Mouse (Mus musculus) bone marrow, adult 2 months (tissue): ENCODE measurements around the gene Aoc3.
"Not testable (repeated sequence)": the region's sequence is repeated elsewhere in the genome, so short reads cannot be mapped to it uniquely, and the experiment has no call there.

Experiments used
- CTCF ChIP-seq: fragments of 200-500 bp; IDR thresholded peaks from 2 replicates; pipeline ENCODE4 v1.5.1; 2011; ENCODE audit warnings: low read length, control low read depth; ENCODE audit not compliant: control insufficient read depth, insufficient read depth
- POLR2A ChIP-seq: fragments of 200-500 bp; IDR thresholded peaks from 2 replicates; pipeline ENCODE4 v1.6.1; 2011; ENCODE audit warnings: low read depth, mild to moderate bottlenecking, control low read depth, low read length, borderline replicate concordance; ENCODE audit not compliant: control insufficient read depth

DNA sequence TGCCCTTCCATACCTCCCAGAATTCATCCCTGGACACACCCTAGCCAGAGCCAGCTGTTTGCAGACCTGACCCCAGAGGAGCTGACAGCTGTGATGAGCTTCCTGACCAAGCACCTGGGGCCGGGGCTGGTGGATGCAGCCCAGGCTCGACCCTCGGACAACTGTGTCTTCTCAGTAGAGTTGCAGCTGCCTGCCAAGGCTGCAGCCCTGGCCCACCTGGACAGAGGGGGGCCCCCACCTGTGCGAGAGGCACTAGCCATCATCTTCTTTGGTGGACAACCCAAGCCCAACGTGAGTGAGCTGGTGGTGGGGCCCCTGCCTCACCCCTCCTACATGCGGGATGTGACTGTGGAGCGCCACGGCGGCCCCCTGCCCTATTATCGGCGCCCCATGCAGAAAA lies 5.2 kb upstream of the Aoc3 start:
- not testable (repeated sequence) for TF ChIP-seq CTCF, POLR2A
